Mouse (Mus musculus): ENCODE results near the gene Trmt44.

Gene Trmt44

GRCm38 (mm10) chr5:35540555-35540954 is 34.3 kb downstream of the Trmt44 start:
- peak; percentile 39 for DNase-seq

- DNase-seq = peak; percentile 34
Observed at GRCm38 (mm10) chr5:35539576-35539975, 35.3 kb downstream of the Trmt44 start.

GRCm38 (mm10) chr5:35538022-35538421 is 36.8 kb downstream of the Trmt44 start:
- no peak for DNase-seq

- DNase-seq = no peak
Observed at GRCm38 (mm10) chr5:35537474-35537873, 37.4 kb downstream of the Trmt44 start.

- DNase-seq = no peak
Observed at GRCm38 (mm10) chr5:35536271-35536670, 38.6 kb downstream of the Trmt44 start.

GRCm38 (mm10) chr5:35531586-35531985 is 43.3 kb downstream of the Trmt44 start:
- DNase-seq = peak; percentile 71

GRCm38 (mm10) chr5:35530442-35530841 is 44.4 kb downstream of the Trmt44 start:
- peak; percentile 82 for DNase-seq

GRCm38 (mm10) chr5:35525469-35526123 is 49.3 kb downstream of the Trmt44 start, which contains the start of gene Cpz:
Gene Cpz, minus strand, starts transcription at chr5:35525698.
- peak; percentile 93 for DNase-seq

GRCm38 (mm10) chr5:35524381-35524780 is 50.5 kb downstream of the Trmt44 start:
- DNase-seq = no peak

- DNase-seq = peak; percentile 86
Observed at GRCm38 (mm10) chr5:35523735-35524134, 51.1 kb downstream of the Trmt44 start.

- DNase-seq = no peak
Observed at GRCm38 (mm10) chr5:35516781-35517180, 58.1 kb downstream of the Trmt44 start.

- peak; percentile 83 for DNase-seq
Observed at GRCm38 (mm10) chr5:35510589-35510988, 64.3 kb downstream of the Trmt44 start.

All from embryo, embryonic 11 days (tissue).